Mouse (Mus musculus) hindbrain, embryonic 13.5 days (tissue): ENCODE results near the gene Notch1. TPM values are rescaled to one million over a fixed set of nuclear protein-coding genes. Genes with fewer than 3 reads are reported as not detected.
A peak's percentile ranks its signal among the peaks of the same experiment; 100 is the strongest.

Experiments used
- ATAC-seq: fragments of 200-750 bp; cut with Nextera tagmentation; 2 replicates; pipeline ENCODE4 v1.8.0; 2017; ENCODE audit warnings: moderate TSS enrichment; ENCODE audit not compliant: low FRiP score
- H3K27ac ChIP-seq: fragments of 300-500 bp; sonication (generic); 2 replicates; pipeline ENCODE4 v1.5.1; 2015; ENCODE audit warnings: inconsistent platforms, mild to moderate bottlenecking, moderate library complexity
- H3K27me3 ChIP-seq: fragments of 300-500 bp; sonication (generic); 2 replicates; pipeline ENCODE4 v1.6.1; 2015; ENCODE audit warnings: mild to moderate bottlenecking, inconsistent platforms
- H3K36me3 ChIP-seq: fragments of 300-500 bp; sonication (generic); 2 replicates; pipeline ENCODE4 v1.6.1; 2015; ENCODE audit warnings: mild to moderate bottlenecking, inconsistent platforms
- H3K4me1 ChIP-seq: fragments of 300-500 bp; sonication (generic); replicated peaks from 2 replicates; pipeline ENCODE4 v1.6.1; 2015; ENCODE audit warnings: inconsistent platforms
- H3K4me2 ChIP-seq: fragments of 300-500 bp; sonication (generic); 2 replicates; pipeline ENCODE4 v1.6.1; 2015; ENCODE audit warnings: inconsistent platforms, mild to moderate bottlenecking, moderate library complexity
- H3K4me3 ChIP-seq: fragments of 300-500 bp; sonication (generic); 2 replicates; pipeline ENCODE4 v1.5.1; 2015; ENCODE audit warnings: mild to moderate bottlenecking, inconsistent platforms
- H3K9ac ChIP-seq: fragments of 300-500 bp; sonication (generic); 2 replicates; pipeline ENCODE4 v1.6.1; 2015; ENCODE audit warnings: mild to moderate bottlenecking, inconsistent platforms
- H3K9me3 ChIP-seq: fragments of 300-500 bp; sonication (generic); 2 replicates; pipeline ENCODE4 v1.6.1; 2016; ENCODE audit warnings: inconsistent platforms
- WGBS: fragments of 180-500 bp; shearing (Covaris S2); methylation state at CpG from one replicate; pipeline ENCODE4 v1.1.7; 2015; 5-methylcytosine and 5-hydroxymethylcytosine counted together
- polyA plus RNA-seq: library from polyadenylated mRNA; unstranded; fragments of >200 nt; fragmentation: Nextera tagmentation; extraction: Ambion mirVana; gene quantifications from 2 replicates; pipeline ENCODE4 v1.2.1, GENCODE M21; 2015

Notch1 gene
- polyA plus RNA-seq, 1 experiment from 2014 or later = 19.2 TPM

- no peak for ATAC-seq
- Histone ChIP-seq H3K36me3 (peaks cover 70% of the 10 kb centered on the region), H3K27ac (no peak overlapping the region), H3K9me3 (no peaks in the 10 kb centered on the region), H3K9ac (no peak overlapping the region), H3K4me2 (no peak overlapping the region), H3K4me1 (peaks cover 39% of the 10 kb centered on the region), H3K4me3 (no peak overlapping the region), H3K27me3 (no peaks in the 10 kb centered on the region)
- 92% methylated on average over 6 of the region's 6 CpGs for WGBS
Observed at GRCm38 (mm10) chr2:26471652-26472285, 44.7 kb downstream of the Notch1 start.

- peaks cover 72% of the 10 kb centered on the region for H3K36me3 ChIP-seq
Observed at GRCm38 (mm10) chr2:26470967-26471366, 45.5 kb downstream of the Notch1 start.

GRCm38 (mm10) chr2:26468376-26468775, 48.1 kb downstream of the Notch1 start:
- Histone ChIP-seq H3K4me1 (peaks cover 11% of the 10 kb centered on the region; the same call in 1 of the 2 replicates), H3K4me3 (no peak overlapping the region), H3K27ac (0 out of 2 replicates have a peak overlapping the region, but pooled peaks have one; percentile 2), H3K9me3 (no peaks in the 10 kb centered on the region), H3K9ac (no peak overlapping the region), H3K36me3 (peaks cover 89% of the 10 kb centered on the region), H3K27me3 (no peaks in the 10 kb centered on the region), H3K4me2 (no peak overlapping the region)
- 97% methylated on average over 15 of the region's 15 CpGs for WGBS
- no peak for ATAC-seq

More at GRCm38 (mm10) chr2:26470967-26471366, 45.5 kb downstream of the Notch1 start:
- Histone ChIP-seq H3K4me1 (peaks cover 31% of the 10 kb centered on the region), H3K4me3 (no peak overlapping the region), H3K4me2 (no peak overlapping the region), H3K27me3 (no peaks in the 10 kb centered on the region), H3K9ac (no peak overlapping the region), H3K9me3 (no peaks in the 10 kb centered on the region), H3K27ac (peak overlapping the region; percentile 37; the same call in 1 of the 2 replicates)
- WGBS = 93% methylated on average over 17 of the region's 17 CpGs
- ATAC-seq = no peak

- no peak for ATAC-seq
- no peaks in the 10 kb centered on the region for H3K27me3 ChIP-seq
- no peak overlapping the region for H3K4me2 ChIP-seq
- no peak overlapping the region for H3K4me3 ChIP-seq
- no peaks in the 10 kb centered on the region for H3K9me3 ChIP-seq
- no peak overlapping the region for H3K27ac ChIP-seq
- H3K36me3 ChIP-seq = peaks cover 84% of the 10 kb centered on the region
- WGBS = 96% methylated on average over 6 of the region's 6 CpGs
- peaks cover 27% of the 10 kb centered on the region for H3K4me1 ChIP-seq
- H3K9ac ChIP-seq = no peak overlapping the region; the same call in 1 of the 2 replicates
Observed at GRCm38 (mm10) chr2:26463412-26463811, 53.1 kb downstream of the Notch1 start.

DNA sequence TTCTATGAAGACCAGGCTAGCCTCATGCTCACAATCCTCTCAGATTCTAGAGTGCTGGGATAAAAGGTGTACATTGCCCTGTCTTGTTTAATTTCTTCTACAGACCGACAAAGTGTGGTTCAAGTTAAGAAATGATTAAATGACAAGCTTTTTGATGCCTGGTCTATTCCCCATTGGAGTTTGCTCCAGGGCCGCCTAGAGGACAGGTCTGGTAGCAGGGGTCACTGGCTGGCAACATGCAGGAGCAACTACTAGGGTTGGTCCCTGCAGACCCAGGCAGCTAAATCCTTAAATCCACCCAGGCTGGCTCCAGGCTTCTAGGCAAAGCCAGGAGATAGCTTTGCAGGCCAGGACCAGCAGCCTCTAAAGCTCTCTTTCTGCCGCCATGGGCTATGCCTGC, 53.5 kb downstream of the Notch1 start:
- H3K27me3 ChIP-seq = no peaks in the 10 kb centered on the region
- WGBS = 82% methylated on average over 3 of the region's 3 CpGs
- no peak for ATAC-seq
- H3K36me3 ChIP-seq = peaks cover 84% of the 10 kb centered on the region
- H3K4me2 ChIP-seq = no peak overlapping the region
- peaks cover 28% of the 10 kb centered on the region for H3K4me1 ChIP-seq
- H3K9me3 ChIP-seq = no peaks in the 10 kb centered on the region
- H3K9ac ChIP-seq = no peak overlapping the region; the same call in 1 of the 2 replicates
- H3K4me3 ChIP-seq = no peak overlapping the region
- H3K27ac ChIP-seq = no peak overlapping the region

GRCm38 (mm10) chr2:26461667-26462066, 54.8 kb downstream of the Notch1 start:
- Histone ChIP-seq H3K27ac (no peak overlapping the region; the same call in 1 of the 2 replicates), H3K4me3 (no peak overlapping the region), H3K27me3 (no peaks in the 10 kb centered on the region), H3K4me1 (peaks cover 23% of the 10 kb centered on the region), H3K36me3 (peaks cover 71% of the 10 kb centered on the region), H3K4me2 (no peak overlapping the region), H3K9me3 (no peaks in the 10 kb centered on the region), H3K9ac (no peak overlapping the region)
- WGBS = 86% methylated on average over 5 of the region's 5 CpGs
- ATAC-seq = no peak

GRCm38 (mm10) chr2:26460837-26461236, 55.6 kb downstream of the Notch1 start:
- H3K36me3 ChIP-seq = peaks cover 63% of the 10 kb centered on the region
- ATAC-seq = no peak
- H3K4me2 ChIP-seq = no peak overlapping the region
- peaks cover 23% of the 10 kb centered on the region for H3K4me1 ChIP-seq
- no peak overlapping the region for H3K9ac ChIP-seq
- H3K27ac ChIP-seq = no peak overlapping the region
- H3K4me3 ChIP-seq = no peak overlapping the region
- 90% methylated on average over 13 of the region's 13 CpGs for WGBS
- no peaks in the 10 kb centered on the region for H3K27me3 ChIP-seq
- H3K9me3 ChIP-seq = no peaks in the 10 kb centered on the region

DNA sequence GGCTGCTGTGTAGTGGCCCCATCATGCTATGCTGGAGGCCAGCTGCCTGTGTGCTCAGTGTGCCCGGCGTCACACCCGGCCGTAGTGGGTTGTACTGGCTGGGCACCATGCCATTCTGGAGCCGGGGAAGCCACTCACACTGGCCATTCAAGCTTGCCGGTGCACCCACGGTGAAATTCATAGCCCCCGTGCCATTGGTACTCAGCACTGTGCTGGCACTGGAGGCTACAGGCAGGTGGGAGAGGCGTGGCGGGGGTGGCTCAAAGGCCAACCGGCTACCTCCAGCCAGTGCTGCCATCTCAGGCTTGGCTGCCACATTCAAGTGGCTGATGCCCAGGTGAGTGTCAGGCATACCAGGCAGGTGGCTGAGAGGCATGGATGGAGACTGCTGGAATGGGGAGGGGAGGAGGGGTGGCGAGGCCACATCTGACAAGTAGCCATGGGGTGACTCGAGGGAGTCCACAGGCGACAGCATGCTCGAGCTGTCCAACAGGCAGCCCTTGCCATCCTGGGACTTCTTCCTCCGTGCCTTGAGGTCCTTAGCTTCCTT, 56.3 kb downstream of the Notch1 start:
- Histone ChIP-seq H3K9me3 (no peaks in the 10 kb centered on the region), H3K36me3 (peaks cover 58% of the 10 kb centered on the region), H3K4me2 (no peak overlapping the region), H3K9ac (no peak overlapping the region), H3K4me1 (peaks cover 23% of the 10 kb centered on the region), H3K4me3 (no peak overlapping the region), H3K27ac (no peak overlapping the region), H3K27me3 (no peaks in the 10 kb centered on the region)
- WGBS = 87% methylated on average over 16 of the region's 16 CpGs
- ATAC-seq = no peak; the same call in 1 of the 2 replicates

GRCm38 (mm10) chr2:26459478-26459877, 57.0 kb downstream of the Notch1 start:
- H3K9ac ChIP-seq = no peak overlapping the region
- no peak overlapping the region for H3K4me2 ChIP-seq
- H3K27ac ChIP-seq = 0 out of 2 replicates have a peak overlapping the region, but pooled peaks have one; percentile 53
- ATAC-seq = no peak
- no peak overlapping the region for H3K4me3 ChIP-seq
- H3K27me3 ChIP-seq = no peaks in the 10 kb centered on the region
- 44% methylated on average over 6 of the region's 6 CpGs for WGBS
- H3K4me1 ChIP-seq = peaks cover 23% of the 10 kb centered on the region
- H3K9me3 ChIP-seq = no peaks in the 10 kb centered on the region
- peaks cover 51% of the 10 kb centered on the region for H3K36me3 ChIP-seq

DNA sequence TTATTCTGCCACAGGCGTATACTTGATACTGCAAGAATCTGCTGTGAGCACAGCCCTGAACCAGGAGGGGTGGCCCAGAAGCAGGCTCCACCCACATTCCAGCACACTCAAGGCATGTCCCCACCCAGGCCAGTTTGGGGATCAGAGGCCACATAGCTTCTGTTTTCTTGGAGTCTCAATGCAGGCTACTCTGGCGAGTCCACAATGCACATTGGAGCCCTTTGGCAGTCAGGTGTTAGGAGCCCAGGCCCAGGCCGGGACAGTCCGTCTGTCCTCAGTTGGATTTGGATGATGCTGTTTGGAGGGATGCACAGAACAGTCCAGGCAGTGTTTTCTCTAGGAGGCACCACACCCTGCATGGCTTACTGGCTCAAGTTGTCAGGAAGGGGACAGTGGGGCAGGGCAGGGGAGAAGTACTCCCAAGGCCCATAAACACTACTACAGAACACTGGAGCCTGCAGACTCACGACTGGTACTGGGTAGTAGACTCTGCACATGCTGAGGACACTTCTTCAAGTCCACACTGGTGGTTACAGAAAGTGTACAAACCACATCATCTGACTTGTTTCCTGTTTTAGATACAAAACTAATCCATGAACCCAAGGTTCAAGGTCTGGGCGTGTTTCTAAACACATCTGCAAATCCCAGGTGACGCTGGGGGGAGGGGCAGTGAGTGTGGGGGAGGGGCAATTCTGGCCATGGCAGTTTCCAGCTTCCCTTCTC, 57.9 kb downstream of the Notch1 start:
- Histone ChIP-seq H3K4me3 (no peak overlapping the region), H3K4me1 (peaks cover 23% of the 10 kb centered on the region), H3K9ac (no peak overlapping the region), H3K36me3 (peaks cover 46% of the 10 kb centered on the region), H3K9me3 (no peaks in the 10 kb centered on the region), H3K27ac (peak overlapping the region; percentile 50; the same call in 1 of the 2 replicates), H3K27me3 (no peaks in the 10 kb centered on the region), H3K4me2 (no peak overlapping the region)
- 49% methylated on average over 7 of the region's 7 CpGs for WGBS
- no peak for ATAC-seq

DNA sequence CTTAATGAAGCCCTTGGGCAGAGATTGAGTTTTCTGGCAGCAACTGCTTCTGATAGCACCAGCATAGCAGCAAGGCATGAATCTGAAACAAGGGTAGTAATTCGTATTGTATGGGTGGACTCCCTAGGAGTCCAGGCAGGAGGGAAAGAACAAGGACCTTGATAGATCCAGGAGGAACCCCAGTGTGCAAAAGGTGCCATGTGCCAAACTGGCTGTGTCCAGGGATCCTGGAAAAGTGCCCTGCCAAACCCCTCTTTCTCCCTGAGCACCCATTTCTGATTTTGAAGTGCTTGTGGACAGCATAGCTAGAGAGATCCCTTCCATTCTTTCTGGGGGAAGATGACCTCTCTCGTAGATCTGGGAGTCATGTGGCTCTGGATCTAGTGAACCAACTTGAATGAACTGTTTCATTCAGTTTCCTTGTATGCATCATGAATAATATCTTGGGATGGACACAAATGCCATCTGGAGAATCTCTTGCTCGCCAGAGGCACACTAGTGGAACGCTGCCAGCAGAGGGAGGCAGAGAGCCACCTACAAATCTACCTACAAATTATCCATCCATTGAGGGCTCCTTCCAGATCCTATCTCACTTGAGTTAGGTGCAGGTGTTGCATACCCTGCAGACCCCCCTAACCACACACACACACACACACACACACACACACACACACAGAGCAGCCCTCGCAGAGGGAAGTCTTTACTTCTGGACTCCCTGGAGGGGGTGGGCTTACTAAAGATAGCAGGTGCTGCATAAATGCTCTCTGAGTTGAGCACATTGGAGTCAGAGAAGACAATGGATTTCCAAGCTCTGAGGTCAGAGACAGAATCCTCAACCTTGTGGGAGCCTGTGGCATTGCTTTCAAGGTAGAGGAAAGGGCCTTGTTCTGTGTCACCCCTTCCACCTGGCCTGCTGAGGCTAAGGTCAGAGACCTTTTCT, 67.1 kb downstream of the Notch1 start:
- peaks cover 35% of the 10 kb centered on the region for H3K4me1 ChIP-seq
- H3K4me3 ChIP-seq = no peak overlapping the region
- peak overlapping the region; percentile 56 for H3K9ac ChIP-seq
- H3K36me3 ChIP-seq = peaks cover 3% of the 10 kb centered on the region; the same call in 1 of the 2 replicates
- H3K4me2 ChIP-seq = no peak overlapping the region
- no peak for ATAC-seq
- no peaks in the 10 kb centered on the region for H3K9me3 ChIP-seq
- no peaks in the 10 kb centered on the region for H3K27me3 ChIP-seq
- H3K27ac ChIP-seq = peak overlapping the region; percentile 45; the same call in 1 of the 2 replicates
- WGBS = 20% methylated on average over 5 of the region's 5 CpGs
